Mouse (Mus musculus) midbrain, postnatal 0 days (tissue): ENCODE measurements around the gene Olfr1132. TPM values are rescaled to one million over a fixed set of nuclear protein-coding genes. Genes with fewer than 3 reads are reported as not detected.

Experiments used
- polyA plus RNA-seq: library from polyadenylated mRNA; unstranded; fragments of >200 nt; fragmentation: Nextera tagmentation; extraction: Ambion mirVana; gene quantifications from 2 replicates; pipeline ENCODE4 v1.2.1, GENCODE M21; 2015
- total RNA-seq: library from RNA; depleted of rRNA; stranded (reverse); fragments of >200 nt; gene quantifications from 2 replicates; pipeline ENCODE4 v1.2.3, GENCODE M21; 2014; rRNA removed

Olfr1132 gene
- total and polyA plus RNA-seq, 2 experiments from 2014 or later: not detected

Other genes with a start within 250 kb of the Olfr1132 start
- gene Olfr1123, start 220.9 kb downstream of the Olfr1132 start, total RNA-seq: not detected in 2 replicates
- not detected in 2 replicates for gene Olfr1123, start 220.9 kb downstream of the Olfr1132 start, polyA plus RNA-seq
- gene Olfr1124, start 207.3 kb downstream of the Olfr1132 start, total RNA-seq: not detected in 2 replicates
- 0.10 TPM in 1 of 2 replicates, not detected in the other for gene Olfr1124, start 207.3 kb downstream of the Olfr1132 start, polyA plus RNA-seq
- not detected in 2 replicates for gene Olfr1126, start 183.6 kb downstream of the Olfr1132 start, total RNA-seq
- gene Olfr1126, start 183.6 kb downstream of the Olfr1132 start, polyA plus RNA-seq: not detected in 2 replicates
- gene Pramel7, start 140.4 kb downstream of the Olfr1132 start, total RNA-seq: not detected in 2 replicates
- gene Pramel7, start 140.4 kb downstream of the Olfr1132 start, polyA plus RNA-seq: not detected in 2 replicates
- gene Pramel6, start 131.0 kb downstream of the Olfr1132 start, total RNA-seq: not detected in 2 replicates
- gene Pramel6, start 131.0 kb downstream of the Olfr1132 start, polyA plus RNA-seq: not detected in 2 replicates
- 0.52 TPM in 1 of 2 replicates, not detected in the other for gene Olfr153, start 105.7 kb downstream of the Olfr1132 start, total RNA-seq
- gene Olfr153, start 105.7 kb downstream of the Olfr1132 start, polyA plus RNA-seq: not detected in 2 replicates
- gene Olfr1128, start 92.0 kb downstream of the Olfr1132 start, total RNA-seq: not detected in 2 replicates
- gene Olfr1128, start 92.0 kb downstream of the Olfr1132 start, polyA plus RNA-seq: not detected in 2 replicates
- gene Olfr1129, start 63.6 kb downstream of the Olfr1132 start, total RNA-seq: not detected in 2 replicates
- not detected in 2 replicates for gene Olfr1129, start 63.6 kb downstream of the Olfr1132 start, polyA plus RNA-seq
- not detected in 2 replicates for gene Olfr1130, start 31.3 kb downstream of the Olfr1132 start, total RNA-seq
- not detected in 2 replicates for gene Olfr1130, start 31.3 kb downstream of the Olfr1132 start, polyA plus RNA-seq
- gene Olfr1131, start 10.4 kb downstream of the Olfr1132 start, total RNA-seq: 0.38 TPM in 1 of 2 replicates, not detected in the other
- gene Olfr1131, start 10.4 kb downstream of the Olfr1132 start, polyA plus RNA-seq: not detected in 2 replicates
- gene Olfr1133, start 9.8 kb upstream of the Olfr1132 start, total RNA-seq: not detected in 2 replicates
- not detected in 2 replicates for gene Olfr1133, start 9.8 kb upstream of the Olfr1132 start, polyA plus RNA-seq
- gene Olfr1134, start 20.9 kb upstream of the Olfr1132 start, total RNA-seq: not detected in 2 replicates
- gene Olfr1134, start 20.9 kb upstream of the Olfr1132 start, polyA plus RNA-seq: not detected in 2 replicates
- not detected in 2 replicates for gene Olfr1135, start 36.1 kb upstream of the Olfr1132 start, total RNA-seq
- not detected in 2 replicates for gene Olfr1135, start 36.1 kb upstream of the Olfr1132 start, polyA plus RNA-seq
- gene Olfr1136, start 56.4 kb upstream of the Olfr1132 start, total RNA-seq: not detected in 2 replicates
- gene Olfr1136, start 56.4 kb upstream of the Olfr1132 start, polyA plus RNA-seq: not detected in 2 replicates
- not detected in 2 replicates for gene Olfr1137, start 75.6 kb upstream of the Olfr1132 start, total RNA-seq
- gene Olfr1137, start 75.6 kb upstream of the Olfr1132 start, polyA plus RNA-seq: not detected in 2 replicates
- gene Olfr1138, start 102.4 kb upstream of the Olfr1132 start, total RNA-seq: not detected in 2 replicates
- gene Olfr1138, start 102.4 kb upstream of the Olfr1132 start, polyA plus RNA-seq: not detected in 2 replicates
- not detected in 2 replicates for gene Olfr1140, start 106.2 kb upstream of the Olfr1132 start, total RNA-seq
- gene Olfr1140, start 106.2 kb upstream of the Olfr1132 start, polyA plus RNA-seq: 0.16 TPM in 1 of 2 replicates, not detected in the other
- not detected in 2 replicates for gene Olfr1141, start 116.5 kb upstream of the Olfr1132 start, total RNA-seq
- gene Olfr1141, start 116.5 kb upstream of the Olfr1132 start, polyA plus RNA-seq: not detected in 2 replicates
- gene Olfr152, start 141.9 kb upstream of the Olfr1132 start, total RNA-seq: not detected in 2 replicates
- gene Olfr152, start 141.9 kb upstream of the Olfr1132 start, polyA plus RNA-seq: not detected in 2 replicates
- gene Olfr1143, start 163.1 kb upstream of the Olfr1132 start, total RNA-seq: not detected in 2 replicates
- gene Olfr1143, start 163.1 kb upstream of the Olfr1132 start, polyA plus RNA-seq: not detected in 2 replicates
- gene Olfr1145, start 172.3 kb upstream of the Olfr1132 start, total RNA-seq: not detected in 2 replicates
- gene Olfr1145, start 172.3 kb upstream of the Olfr1132 start, polyA plus RNA-seq: not detected in 2 replicates
- not detected in 2 replicates for gene Olfr1148, start 193.0 kb upstream of the Olfr1132 start, total RNA-seq
- not detected in 2 replicates for gene Olfr1148, start 193.0 kb upstream of the Olfr1132 start, polyA plus RNA-seq
- not detected in 2 replicates for gene Olfr1150-ps1, start 206.5 kb upstream of the Olfr1132 start, total RNA-seq
- not detected in 2 replicates for gene Olfr1150-ps1, start 206.5 kb upstream of the Olfr1132 start, polyA plus RNA-seq
- not detected in 2 replicates for gene Olfr1151, start 218.3 kb upstream of the Olfr1132 start, total RNA-seq
- gene Olfr1151, start 218.3 kb upstream of the Olfr1132 start, polyA plus RNA-seq: not detected in 2 replicates
- gene Olfr1152, start 229.0 kb upstream of the Olfr1132 start, total RNA-seq: under 0.01 TPM in 1 of 2 replicates, not detected in the other
- not detected in 2 replicates for gene Olfr1152, start 229.0 kb upstream of the Olfr1132 start, polyA plus RNA-seq